Mouse (Mus musculus): ENCODE data around the gene Samd14.

DNA sequence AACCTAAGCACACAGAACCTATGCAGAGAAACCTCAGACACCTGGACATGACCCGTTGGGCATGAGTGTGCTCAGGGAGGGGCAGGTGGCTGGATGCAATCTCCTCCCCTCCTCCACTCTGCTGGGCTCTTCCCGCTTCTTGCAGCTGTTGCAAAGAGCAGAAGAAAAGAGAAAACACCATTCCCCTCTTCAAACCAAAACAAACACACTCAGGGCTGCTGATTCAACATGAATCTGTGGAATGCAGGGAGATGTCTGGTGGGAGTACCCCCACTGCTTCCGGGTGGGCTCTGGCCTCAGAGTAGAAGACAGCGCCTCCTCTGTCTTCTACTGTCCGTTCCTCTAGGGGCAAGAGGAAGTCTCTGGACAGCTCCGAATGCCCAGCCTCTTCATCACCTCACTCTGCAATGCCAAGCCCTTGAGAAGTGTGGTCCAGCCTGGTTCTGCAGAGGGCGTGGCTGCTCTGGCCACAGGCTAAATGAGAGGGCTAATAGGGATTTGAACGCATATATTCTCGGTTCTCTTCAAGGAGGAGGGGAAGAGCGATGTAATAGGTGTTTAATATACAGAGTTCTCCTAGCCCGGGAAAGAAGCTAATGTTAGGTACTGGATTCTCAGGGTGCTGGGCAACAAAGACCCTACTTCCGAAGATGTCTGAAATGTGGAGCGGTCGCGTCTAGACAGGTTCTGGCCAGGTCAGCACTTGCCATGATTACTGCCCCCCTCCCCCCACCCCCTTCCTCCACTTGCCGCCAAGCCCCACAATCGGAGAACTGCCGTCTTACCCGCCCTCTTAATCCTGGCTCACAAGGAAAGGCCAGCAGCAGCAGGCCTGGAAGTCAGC is 65.7 kb downstream of the Samd14 start:
- peak; percentile 58 for TF ChIP-seq CTCF (IDR thresholded peaks at IDR 0.05)
- no peak; the same call in 1 of the 2 replicates for TF ChIP-seq EP300 (IDR thresholded peaks at IDR 0.05)

All from lung, postnatal 0 days (tissue).